Mouse (Mus musculus) 3134 (cell line): ENCODE results near the gene 1810010D01Rik.

Experiments
- DNase-seq: peaks from one replicate; pipeline ENCODE4 v3.0.0-alpha.2; 2011; ENCODE audit warnings: low spot score; ENCODE audit not compliant: insufficient read length; ENCODE audit errors: extremely low read depth

1810010D01Rik gene

GRCm38 (mm10) chr7:145215476-145215875, 7.6 kb upstream of the 1810010D01Rik start:
- DNase-seq = peak; percentile 67

DNA sequence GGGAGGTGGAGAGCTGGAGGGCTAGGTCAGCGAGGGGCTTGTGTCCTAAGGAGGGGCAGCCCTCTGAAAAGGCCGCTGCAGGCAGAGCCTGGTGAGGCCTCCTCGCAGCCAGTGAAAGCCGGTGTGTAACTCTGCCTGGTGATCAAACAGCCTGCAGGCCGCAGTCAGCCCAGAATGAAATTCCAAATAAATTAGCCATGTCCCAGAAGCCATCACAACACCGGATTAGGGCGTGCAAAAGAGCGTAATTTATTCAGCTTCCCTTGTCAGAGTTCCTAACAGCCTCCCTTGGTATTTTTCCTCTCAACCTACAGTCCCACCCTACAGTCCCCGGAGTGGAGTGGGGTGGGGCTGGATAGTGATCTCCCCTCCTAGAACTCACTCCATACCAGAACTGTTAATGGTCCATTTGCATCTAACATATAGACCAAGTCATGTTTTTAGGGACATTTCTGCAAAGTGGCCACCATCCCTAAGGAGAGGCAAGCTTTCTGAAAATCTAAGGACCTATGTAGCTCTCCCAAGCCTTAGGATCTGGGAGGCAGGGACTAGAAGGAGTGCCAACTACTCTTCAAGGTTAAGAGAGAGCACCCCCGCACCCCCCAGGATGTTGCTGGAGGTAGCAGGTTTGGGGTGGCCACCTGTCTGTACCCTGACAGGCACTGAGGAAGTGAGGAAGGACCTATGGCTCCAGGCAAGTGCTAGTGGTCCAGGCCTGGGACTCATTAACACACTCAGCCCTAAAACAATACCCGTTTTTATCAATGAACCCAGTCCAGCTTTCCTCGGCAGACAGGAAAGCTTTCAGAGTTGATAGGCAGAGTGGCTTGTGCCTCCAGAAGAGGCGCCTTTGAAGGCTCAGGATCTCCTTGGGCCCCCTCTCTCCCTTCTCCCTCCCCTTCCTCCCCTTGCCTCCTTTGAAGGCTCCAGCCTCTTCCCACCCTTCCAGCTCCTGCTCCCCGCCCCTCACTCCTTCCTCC, 4.1 kb upstream of the 1810010D01Rik start:
- no peak for DNase-seq

- DNase-seq = no peak
Observed at GRCm38 (mm10) chr7:145210477-145211070, 2.7 kb upstream of the 1810010D01Rik start.

- no peak for DNase-seq
Observed at GRCm38 (mm10) chr7:145206801-145207200, 1.1 kb downstream of the 1810010D01Rik start.

DNA sequence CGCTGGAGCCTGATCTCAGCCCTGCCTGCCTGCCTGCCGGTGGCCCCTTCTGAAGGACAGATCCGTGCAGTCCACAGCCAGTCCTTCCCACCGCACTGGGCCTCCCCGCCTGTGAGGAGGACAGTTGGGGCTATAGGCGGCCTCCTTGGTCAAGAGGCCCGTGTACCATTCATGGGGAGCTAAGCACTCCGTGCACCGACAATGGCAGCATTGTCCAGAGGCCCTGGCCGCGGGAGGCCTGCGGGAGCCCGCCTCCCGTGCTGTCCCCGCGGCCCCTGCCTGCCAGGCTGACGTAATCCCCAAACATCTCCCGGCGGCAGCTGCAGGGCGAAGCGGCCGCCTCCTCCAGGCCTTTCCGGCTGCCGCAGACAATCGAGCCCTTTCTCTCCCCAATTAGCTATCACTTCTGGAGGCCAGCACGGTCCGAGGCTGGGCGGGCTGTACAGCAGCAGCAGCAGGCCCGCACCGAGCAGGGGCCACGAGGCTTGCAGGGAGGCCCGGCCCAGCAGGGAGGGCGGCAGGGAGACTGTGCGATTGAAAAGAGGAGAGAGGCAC, 1.8 kb downstream of the 1810010D01Rik start:
- DNase-seq = peak; percentile 88

DNA sequence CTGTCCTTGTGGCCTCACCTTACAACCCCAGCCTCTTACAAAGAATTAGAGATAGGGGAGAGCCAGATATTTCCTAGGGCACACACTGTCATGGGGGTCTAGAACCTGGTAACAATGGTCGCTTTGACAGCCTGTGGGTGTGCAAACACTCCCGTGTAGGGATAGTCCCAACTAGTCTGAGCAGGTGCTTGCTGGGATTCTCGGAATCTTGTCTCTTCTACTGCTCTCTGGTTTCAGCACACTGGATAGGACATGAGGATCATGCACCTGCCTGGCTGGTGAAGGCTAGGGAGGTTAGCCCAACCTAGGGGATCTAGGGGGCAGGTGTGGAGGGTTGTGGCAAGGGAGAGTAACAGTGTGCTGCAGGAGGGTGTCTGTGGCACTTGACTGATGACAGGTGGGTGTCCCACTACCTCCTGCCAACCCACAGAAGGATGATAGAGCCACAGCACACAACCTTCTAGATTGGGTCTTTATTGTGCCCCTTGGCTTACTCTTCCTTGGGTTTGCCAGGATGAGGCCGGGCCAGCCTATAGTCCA, 2.5 kb downstream of the 1810010D01Rik start:
- DNase-seq = no peak

- DNase-seq = peak; percentile 78
Observed at GRCm38 (mm10) chr7:145199711-145200110, 8.2 kb downstream of the 1810010D01Rik start.

DNA sequence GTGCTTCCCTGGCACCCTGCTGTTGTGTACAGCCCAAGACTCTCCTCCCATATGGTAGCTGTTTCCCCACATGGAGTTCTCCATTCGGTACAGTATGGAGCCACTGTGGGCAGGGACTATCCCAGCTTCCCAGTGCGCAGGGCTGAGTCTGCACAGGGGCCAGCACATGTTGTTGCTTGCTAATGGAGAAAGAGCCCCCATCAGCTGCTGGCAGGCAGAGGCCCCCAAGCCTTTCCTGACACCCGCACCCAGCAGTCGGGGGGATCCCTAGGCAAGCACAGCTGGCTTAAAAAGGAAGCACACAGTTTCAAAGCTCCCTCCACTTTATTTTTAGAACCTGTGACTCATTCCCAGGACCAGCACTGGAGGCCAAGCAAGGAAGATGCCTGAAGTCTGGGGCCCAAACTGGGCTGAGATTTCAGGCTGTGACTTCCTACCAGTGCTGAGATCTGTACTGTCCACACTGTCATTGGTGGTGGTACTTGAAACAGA, 9.7 kb downstream of the 1810010D01Rik start:
- peak; percentile 78 for DNase-seq

DNA sequence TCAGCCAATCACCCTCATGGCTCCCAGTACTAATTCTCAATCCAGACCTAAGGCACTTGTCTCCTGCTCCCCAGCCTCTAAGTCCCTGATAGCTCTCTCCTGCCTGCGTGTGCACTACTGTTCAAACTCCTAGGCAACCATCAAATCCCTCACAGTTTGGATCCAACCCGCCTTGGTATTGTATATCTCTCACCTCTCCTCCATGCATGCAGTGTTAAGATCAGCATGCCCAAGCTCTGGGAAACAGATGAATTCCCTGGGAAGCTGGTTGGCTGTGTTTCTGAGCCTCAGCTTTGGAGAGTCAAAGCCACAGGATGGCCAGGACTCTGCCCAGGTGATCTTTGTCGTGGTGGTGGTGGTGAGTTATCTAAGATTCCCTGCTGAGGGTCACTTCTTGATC, 10.2 kb downstream of the 1810010D01Rik start:
- DNase-seq = no peak

DNA sequence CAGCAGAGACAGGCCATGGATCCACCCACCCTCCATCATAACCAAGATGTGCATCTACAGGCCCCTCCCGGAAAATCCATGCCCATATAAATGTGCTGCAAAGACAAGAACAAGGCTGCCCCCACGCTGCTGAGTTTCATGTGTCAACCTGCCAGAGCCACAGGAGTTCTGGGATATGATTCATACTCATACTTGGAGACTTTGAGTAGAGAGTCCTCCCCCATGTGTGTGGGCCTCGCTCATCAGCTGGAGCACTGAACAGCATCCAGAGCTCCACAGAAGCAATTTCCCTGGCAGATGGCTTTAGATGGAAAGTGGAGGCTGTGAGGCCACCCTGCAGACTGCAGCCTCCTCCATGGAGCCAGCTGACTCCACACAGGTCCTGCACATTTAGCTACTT, 10.9 kb downstream of the 1810010D01Rik start:
- DNase-seq = peak; percentile 68

DNA sequence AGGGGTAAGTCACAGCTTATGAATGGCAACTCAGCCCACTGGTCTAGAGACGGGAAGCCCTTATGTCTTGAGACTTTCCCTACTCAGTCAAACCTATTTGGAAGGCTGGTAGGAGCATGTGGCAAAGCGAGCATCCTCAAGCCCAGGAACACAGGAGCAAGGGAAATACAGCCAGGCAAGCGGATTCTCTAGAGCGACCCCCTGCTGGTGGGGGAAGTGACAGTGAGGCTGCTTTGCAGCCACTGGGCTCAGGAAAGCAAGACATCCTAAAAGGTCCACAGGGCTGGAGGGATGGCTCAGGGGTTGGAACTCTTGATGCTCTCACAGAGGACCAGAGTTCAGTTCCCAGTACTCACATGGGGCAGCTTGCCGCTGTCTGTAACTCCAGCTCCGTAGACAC, 11.6 kb downstream of the 1810010D01Rik start:
- DNase-seq = no peak

DNA sequence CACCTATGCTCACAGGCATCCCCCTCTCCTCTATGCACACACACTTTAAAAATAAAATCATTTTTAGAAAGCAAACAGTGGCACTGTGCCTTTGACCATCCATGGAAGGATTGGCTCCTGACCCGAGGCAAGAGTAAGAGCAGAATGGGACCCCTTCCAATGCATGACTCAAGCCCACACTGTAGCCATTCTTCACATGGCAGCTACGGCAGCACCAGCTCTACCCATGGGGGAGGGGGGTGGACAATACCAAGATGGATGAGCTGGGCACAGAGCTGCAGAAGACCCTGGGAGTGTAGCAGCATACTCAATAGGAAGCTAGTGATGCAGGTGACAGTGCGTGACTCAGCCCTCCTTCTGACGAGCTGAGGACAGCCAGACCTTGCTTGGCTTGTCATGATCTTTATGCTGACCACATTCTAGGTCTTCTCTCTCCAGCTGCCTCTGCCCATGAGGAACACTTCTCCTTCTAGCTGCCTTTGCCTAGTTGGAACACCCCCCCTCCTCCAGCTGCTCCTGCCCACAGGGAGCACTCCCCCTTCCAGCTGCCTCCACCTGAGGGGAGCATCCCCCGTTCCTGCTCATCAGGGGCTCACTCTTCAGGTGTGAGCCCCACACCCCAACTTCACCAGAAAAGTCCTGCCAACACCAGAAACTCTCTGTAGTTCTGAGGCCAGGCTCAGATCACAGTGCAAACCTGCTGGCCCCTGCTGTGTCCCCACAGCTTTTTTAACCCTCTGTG, 12.6 kb downstream of the 1810010D01Rik start:
- peak; percentile 66 for DNase-seq

DNA sequence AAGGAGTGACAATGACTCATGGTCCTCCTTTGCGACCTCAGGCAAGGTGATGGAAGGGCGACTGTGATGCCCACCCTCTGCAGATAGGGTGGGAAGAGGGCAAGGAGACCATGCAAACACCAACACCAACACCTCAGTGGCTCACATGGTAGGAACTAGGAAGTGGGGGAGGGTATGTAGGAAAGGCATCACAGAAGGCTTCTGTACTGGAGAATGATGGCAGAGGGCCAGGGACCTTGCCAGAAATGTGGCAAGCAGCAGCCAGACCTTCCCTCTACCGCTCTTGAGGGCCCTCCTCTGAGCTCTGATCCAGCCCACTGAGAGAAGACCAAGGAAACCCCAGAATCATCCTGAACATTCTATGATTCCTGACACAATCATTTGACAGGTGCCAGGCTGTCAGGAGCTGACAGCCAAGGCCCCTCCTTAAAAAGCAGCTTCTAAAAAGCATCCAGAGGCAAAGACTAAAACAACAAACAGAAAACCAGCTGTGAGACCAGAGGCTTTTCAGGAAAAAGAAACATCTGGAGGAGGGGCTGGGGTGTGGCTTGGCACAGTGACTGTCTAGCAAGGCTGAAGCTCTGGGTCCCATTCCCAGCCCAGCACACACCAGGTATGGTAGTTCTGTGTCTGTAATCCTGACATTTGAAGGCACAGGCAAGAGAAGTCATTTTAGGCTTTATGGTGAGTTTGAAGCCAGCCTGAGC, 13.3 kb downstream of the 1810010D01Rik start:
- peak; percentile 64 for DNase-seq

GRCm38 (mm10) chr7:145192836-145193235, 15.1 kb downstream of the 1810010D01Rik start:
- DNase-seq = no peak

- no peak for DNase-seq
Observed at GRCm38 (mm10) chr7:145190520-145190919, 17.4 kb downstream of the 1810010D01Rik start.

DNA sequence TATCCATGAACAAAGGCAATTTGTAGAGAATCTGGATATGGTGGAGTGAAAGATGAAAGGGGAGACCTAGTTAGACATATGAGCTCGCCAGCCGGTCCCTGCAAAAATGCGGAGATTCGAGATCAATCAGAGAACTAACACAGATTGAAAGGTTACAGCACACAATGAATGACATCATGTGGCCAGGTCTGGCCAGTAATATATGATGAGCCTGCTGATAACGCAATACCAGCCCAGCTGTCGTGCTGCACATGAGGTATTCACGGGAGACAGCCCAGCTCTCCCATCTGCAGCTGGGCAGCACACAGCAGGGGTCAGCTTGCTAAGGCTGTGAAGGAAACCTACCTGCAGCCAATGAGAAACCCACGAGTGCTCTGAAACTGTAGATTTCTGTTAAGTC, 18.6 kb downstream of the 1810010D01Rik start:
- no peak for DNase-seq

GRCm38 (mm10) chr7:145187802-145188201, 20.1 kb downstream of the 1810010D01Rik start:
- DNase-seq = no peak

GRCm38 (mm10) chr7:145182388-145182787, 25.5 kb downstream of the 1810010D01Rik start:
- DNase-seq = no peak

DNA sequence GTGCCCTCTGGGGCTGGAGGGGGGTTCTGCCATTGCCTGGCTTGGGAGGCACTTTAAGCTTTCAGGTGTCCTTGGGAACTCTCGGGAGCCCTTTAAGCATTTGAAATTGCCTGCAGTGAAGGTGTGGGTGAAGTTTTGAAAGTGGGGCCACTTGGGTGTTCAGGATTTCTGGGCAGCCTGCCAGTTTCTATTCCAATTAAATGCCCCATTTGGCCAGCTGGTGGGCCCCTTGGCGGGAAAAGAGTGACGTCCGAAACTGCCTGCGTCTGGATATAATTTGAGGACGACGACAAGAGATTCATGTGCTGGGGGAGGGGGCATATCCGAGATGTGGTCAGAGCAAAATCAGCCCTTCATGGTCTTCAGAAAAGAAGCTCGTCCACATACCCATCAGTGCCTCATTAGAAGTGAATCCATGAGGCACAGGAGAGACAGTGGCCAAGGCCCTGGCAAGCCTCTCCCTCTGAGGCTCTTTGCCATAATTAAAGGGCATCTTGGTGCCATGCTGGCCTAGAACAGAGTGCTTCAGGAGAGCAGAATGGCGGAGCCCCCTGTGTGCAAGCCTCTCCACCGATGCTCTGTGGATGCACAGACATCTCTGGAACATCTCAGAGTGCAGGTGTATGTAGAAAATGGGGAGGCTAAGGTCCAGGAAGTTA, 26.4 kb downstream of the 1810010D01Rik start:
- no peak for DNase-seq
